Mouse (Mus musculus) heart, embryonic 16.5 days (tissue): ENCODE results near the gene Basp1. TPM values are rescaled to one million over a fixed set of nuclear protein-coding genes. Genes with fewer than 3 reads are reported as not detected.
"Not testable (repeated sequence)": the region's sequence is repeated elsewhere in the genome, so short reads cannot be mapped to it uniquely, and the experiment has no call there.

Experiments used
- ATAC-seq: fragments of 200-750 bp; cut with Nextera tagmentation; replicated peaks from 2 replicates; pipeline ENCODE4 v1.8.0; 2017; ENCODE audit warnings: moderate number of reproducible peaks; ENCODE audit not compliant: insufficient read depth, low FRiP score; ENCODE audit errors: extremely low read depth
- H3K27ac ChIP-seq: fragments of 300-500 bp; sonication (generic); 2 replicates; pipeline ENCODE4 v1.5.1; 2014; ENCODE audit warnings: mild to moderate bottlenecking, low read length, control low read depth, moderate library complexity
- H3K27me3 ChIP-seq: fragments of 300-500 bp; sonication (generic); 2 replicates; pipeline ENCODE4 v1.6.1; 2014; ENCODE audit warnings: low read length, mixed read lengths; ENCODE audit not compliant: control insufficient read depth, insufficient read depth
- H3K36me3 ChIP-seq: fragments of 300-500 bp; sonication (generic); 2 replicates; pipeline ENCODE4 v1.6.1; 2014; ENCODE audit not compliant: control insufficient read depth, insufficient read depth
- H3K4me1 ChIP-seq: fragments of 300-500 bp; sonication (generic); 2 replicates; pipeline ENCODE4 v1.6.1; 2014; ENCODE audit warnings: low read length, mixed read lengths; ENCODE audit not compliant: control insufficient read depth, insufficient read depth
- H3K4me2 ChIP-seq: fragments of 300-500 bp; sonication (generic); 2 replicates; pipeline ENCODE4 v1.6.1; 2014; ENCODE audit warnings: low read depth, mild to moderate bottlenecking, control low read depth, low read length
- H3K4me3 ChIP-seq: fragments of 300-500 bp; sonication (generic); 2 replicates; pipeline ENCODE4 v1.5.1; 2014; ENCODE audit warnings: mild to moderate bottlenecking, control low read depth, low read length
- H3K9ac ChIP-seq: fragments of 300-500 bp; sonication (generic); 2 replicates; pipeline ENCODE4 v1.6.1; 2014; ENCODE audit warnings: low read length, control low read depth
- H3K9me3 ChIP-seq: fragments of 300-500 bp; sonication (generic); replicated peaks from 2 replicates; pipeline ENCODE4 v1.6.1; 2016; ENCODE audit warnings: low read length; ENCODE audit not compliant: control insufficient read depth
- WGBS: fragments of 180-500 bp; shearing (Covaris S2); extraction: QIAGEN DNeasy Blood & Tissue Kit; methylation state at CpG from one replicate; pipeline ENCODE4 v1.1.7; 2014; 5-methylcytosine and 5-hydroxymethylcytosine counted together
- polyA plus RNA-seq: library from polyadenylated mRNA; unstranded; fragments of >200 nt; fragmentation: Nextera tagmentation; extraction: Ambion mirVana; gene quantifications from 2 replicates; pipeline ENCODE4 v1.2.1, GENCODE M21; 2015

The Basp1 gene
- 3.1 and 4.0 TPM in 2 replicates for polyA plus RNA-seq

DNA sequence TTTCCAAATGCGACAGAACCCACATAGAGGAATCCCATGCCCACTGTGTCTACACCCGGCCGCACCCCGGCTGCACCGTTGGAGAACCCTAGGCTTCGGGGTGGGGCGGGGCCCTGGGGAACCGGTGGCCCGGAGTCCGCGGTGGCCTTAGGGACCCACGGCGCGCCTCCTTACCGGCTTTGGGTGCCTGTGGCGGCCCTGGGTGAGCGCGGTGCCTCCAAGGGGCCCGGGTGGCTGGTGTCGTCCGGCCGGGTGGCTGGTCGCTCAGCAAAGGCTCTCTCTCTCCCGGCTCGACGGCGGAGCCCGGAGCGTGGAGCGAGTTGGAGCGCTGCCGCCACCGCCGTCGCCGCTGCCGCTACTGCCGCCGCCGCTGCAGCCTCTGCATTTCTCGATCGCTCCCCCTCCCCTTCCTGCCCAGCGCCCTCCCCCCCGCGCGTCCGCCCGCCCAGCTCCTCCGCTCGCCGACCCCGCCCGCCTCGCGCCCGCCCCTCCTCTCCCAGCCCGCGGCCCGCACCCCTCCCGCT is at the start of gene Basp1:
Gene Basp1, minus strand, starts transcription at position 387 of the 524 bp plus-strand sequence.
- peak within 1 kb of the TSS; percentile 91 for H3K4me2 ChIP-seq
- no peaks in the 10 kb centered on the region for H3K36me3 ChIP-seq
- peak within 1 kb of the TSS; percentile 59 for H3K4me3 ChIP-seq
- WGBS, result under 1% methylated on average over 37 of the region's 60 CpGs
- H3K9ac ChIP-seq, result peak within 1 kb of the TSS; percentile 68
- peaks cover 7% of the 10 kb centered on the region for H3K4me1 ChIP-seq
- peak within 1 kb of the TSS; percentile 31; the same call in 1 of the 2 replicates for H3K27ac ChIP-seq
- peak; percentile 35; the same call in 1 of the 2 replicates for ATAC-seq
- H3K27me3 ChIP-seq, result no peaks in the 10 kb centered on the region
- no peaks in the 10 kb centered on the region for H3K9me3 ChIP-seq

DNA sequence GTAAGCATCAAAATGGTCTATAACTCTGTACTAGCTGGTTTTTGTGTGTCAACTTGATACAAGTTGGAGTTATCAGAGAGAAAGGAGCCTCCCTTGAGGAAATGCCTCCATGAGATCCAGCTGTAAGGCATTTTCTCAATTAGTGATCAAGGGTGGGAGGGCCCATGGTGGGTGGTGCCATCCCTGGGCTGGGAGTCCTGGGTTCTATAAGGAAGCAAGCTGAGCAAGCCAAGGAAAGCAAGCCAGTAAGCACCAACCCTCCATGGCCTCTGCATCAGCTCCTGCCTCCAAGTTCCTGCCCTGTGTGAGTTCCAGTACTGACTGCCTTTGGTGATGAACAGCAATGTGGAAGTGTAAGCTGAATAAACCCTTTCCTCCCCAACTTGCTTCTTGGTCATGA is 49.5 kb upstream of the Basp1 start:
- not testable (repeated sequence) for H3K36me3 ChIP-seq, ATAC-seq, H3K27ac ChIP-seq, H3K9me3 ChIP-seq, H3K27me3 ChIP-seq, H3K4me1 ChIP-seq, H3K4me2 ChIP-seq, H3K9ac ChIP-seq, H3K4me3 ChIP-seq

DNA sequence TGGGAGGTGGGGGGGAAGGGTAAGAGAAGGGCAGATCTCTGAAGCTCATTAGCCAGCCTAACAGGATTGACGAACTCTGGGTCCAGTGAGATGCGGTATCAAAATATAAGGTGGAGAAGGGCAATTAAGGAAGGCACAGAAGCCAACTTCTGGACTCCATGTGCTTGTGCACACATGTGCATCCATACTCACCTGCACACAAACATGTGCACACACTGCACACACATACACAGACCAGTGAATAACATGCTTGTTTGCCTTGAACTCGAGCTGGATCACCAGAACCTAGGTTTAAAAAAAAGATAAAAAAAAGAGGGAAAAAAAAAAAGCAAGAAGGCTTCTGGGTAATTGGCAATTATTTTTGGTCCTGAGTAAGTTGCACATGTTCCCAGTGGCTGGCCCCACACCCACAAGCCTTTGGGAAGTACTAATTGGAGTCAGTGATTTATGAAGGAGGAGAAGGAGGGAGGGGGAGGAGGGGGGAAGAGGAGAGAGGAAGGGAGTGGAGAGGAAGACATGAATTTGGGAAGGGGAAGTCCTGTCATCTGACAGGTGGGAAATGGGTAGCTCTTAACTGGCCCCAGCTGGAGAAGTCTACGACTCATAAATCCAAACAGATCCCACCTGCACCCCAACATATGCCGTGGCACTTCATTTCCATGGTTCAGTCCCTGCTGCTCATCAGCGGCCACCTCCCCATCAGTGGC is 48.6 kb upstream of the Basp1 start:
- H3K4me1 ChIP-seq, result peaks cover 6% of the 10 kb centered on the region
- H3K9me3 ChIP-seq, result no peaks in the 10 kb centered on the region
- H3K36me3 ChIP-seq, result no peaks in the 10 kb centered on the region
- no peak overlapping the region for H3K4me3 ChIP-seq
- no peaks in the 10 kb centered on the region for H3K27me3 ChIP-seq
- no peak overlapping the region for H3K27ac ChIP-seq
- H3K9ac ChIP-seq, result no peak overlapping the region
- H3K4me2 ChIP-seq, result no peak overlapping the region
- ATAC-seq, result no peak
- 78% methylated on average over 6 of the region's 6 CpGs for WGBS

- no peaks in the 10 kb centered on the region for H3K27me3 ChIP-seq
- no peaks in the 10 kb centered on the region for H3K9me3 ChIP-seq
- peak overlapping the region; percentile 39; the same call in 1 of the 2 replicates for H3K27ac ChIP-seq
- no peak overlapping the region for H3K4me3 ChIP-seq
- WGBS, result 25% methylated on average over 7 of the region's 7 CpGs
- ATAC-seq, result no peak; the same call in 1 of the 2 replicates
- no peak overlapping the region for H3K4me2 ChIP-seq
- no peaks in the 10 kb centered on the region for H3K36me3 ChIP-seq
- peaks cover 6% of the 10 kb centered on the region for H3K4me1 ChIP-seq
- H3K9ac ChIP-seq, result no peak overlapping the region
Observed at GRCm38 (mm10) chr15:25459901-25460300, 46.3 kb upstream of the Basp1 start.

DNA sequence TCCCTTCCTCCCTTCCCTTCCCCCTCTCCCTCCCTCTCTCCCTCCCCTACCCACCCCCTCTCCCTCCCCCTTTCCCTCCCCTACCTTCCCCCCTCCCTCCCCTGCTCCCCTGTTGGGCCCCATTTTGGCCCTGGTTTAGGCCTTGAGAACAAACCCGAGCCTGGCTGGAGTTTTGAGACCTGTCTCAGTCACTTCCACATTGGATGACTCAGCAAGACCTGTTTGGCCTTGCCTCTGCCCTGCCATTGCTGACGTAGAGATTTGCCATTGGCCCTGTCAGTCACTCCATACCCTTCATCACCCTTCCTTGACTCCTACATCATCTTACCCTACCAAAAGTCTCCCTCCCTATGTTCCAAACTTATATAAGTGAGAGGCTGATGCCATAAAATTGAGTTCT is 43.9 kb upstream of the Basp1 start:
- H3K4me2 ChIP-seq, result no peak overlapping the region

DNA sequence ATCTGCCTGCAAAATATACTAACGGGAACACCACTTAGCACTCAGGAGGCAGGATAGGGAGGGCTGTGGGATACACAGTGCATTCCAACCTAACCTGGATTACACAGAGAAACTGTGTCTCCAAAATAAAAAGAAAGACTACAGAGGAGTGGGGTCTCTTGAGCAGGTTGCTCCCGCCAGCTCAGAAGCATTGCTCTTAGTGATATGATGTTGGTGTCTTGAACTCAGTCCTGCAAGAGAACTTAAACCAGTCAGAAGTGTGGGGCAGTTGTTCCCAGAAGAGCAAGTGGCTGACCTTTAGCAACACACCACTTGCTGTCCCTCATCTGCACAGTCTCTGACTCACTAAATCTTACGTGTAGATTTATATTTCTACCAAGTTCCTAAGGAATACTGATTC is 40.0 kb upstream of the Basp1 start:
- Histone ChIP-seq H3K27ac (no peak overlapping the region), H3K4me1 (no peaks in the 10 kb centered on the region), H3K9me3 (no peaks in the 10 kb centered on the region), H3K4me3 (no peak overlapping the region), H3K4me2 (no peak overlapping the region), H3K27me3 (no peaks in the 10 kb centered on the region), H3K36me3 (no peaks in the 10 kb centered on the region), H3K9ac (no peak overlapping the region)
- WGBS, result 84% methylated on average over 3 of the region's 3 CpGs
- ATAC-seq, result no peak

More for the DNA sequence above, 43.9 kb upstream of the Basp1 start:
- no peak for ATAC-seq
- Histone ChIP-seq H3K9me3 (no peaks in the 10 kb centered on the region), H3K4me3 (no peak overlapping the region), H3K27ac (no peak overlapping the region), H3K27me3 (no peaks in the 10 kb centered on the region), H3K4me1 (peaks cover 6% of the 10 kb centered on the region), H3K36me3 (no peaks in the 10 kb centered on the region), H3K9ac (no peak overlapping the region)
- WGBS, result 61% methylated on average over 2 of the region's 2 CpGs

GRCm38 (mm10) chr15:25449348-25449747 is 35.8 kb upstream of the Basp1 start:
- Histone ChIP-seq H3K9ac (no peak overlapping the region), H3K4me2 (no peak overlapping the region), H3K27ac (no peak overlapping the region), H3K4me1 (peaks cover 7% of the 10 kb centered on the region; the same call in 1 of the 2 replicates), H3K27me3 (peaks cover 7% of the 10 kb centered on the region; the same call in 1 of the 2 replicates), H3K36me3 (no peaks in the 10 kb centered on the region), H3K4me3 (no peak overlapping the region), H3K9me3 (no peaks in the 10 kb centered on the region)
- ATAC-seq, result no peak
- WGBS, result 23% methylated on average over 1 of the region's 1 CpGs

DNA sequence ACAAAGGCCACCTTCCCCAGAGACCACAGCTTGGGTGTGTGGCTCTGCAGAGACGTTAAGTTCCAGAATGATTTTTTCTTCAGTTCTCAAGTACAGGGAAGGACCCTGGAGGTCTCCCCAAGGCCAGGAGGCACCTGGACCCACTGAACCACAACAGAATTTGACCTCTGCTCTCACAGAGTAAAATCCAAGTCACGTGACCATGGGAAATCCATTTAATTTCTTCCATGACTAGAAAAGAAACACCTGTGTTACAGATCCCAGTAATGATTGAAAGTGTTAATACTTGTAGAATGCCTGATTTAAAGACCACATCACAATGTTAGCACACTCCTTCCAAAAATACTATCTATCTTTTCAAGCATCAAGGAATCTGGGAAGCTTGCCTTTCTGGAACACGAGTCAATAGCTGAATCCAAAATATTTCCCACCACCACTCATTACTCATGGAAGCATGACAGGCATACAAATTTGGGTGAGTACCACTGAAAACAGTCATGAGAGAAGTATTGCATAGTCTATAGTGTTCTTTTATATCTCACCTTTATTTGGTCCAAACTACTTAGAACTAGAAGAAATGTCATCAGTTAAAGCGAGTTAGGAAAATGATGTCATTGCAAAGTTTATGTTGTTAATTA is 35.3 kb upstream of the Basp1 start:
- Histone ChIP-seq H3K4me3 (no peak overlapping the region), H3K9ac (no peak overlapping the region), H3K36me3 (no peaks in the 10 kb centered on the region), H3K4me1 (peaks cover 7% of the 10 kb centered on the region; the same call in 1 of the 2 replicates), H3K27me3 (peaks cover 7% of the 10 kb centered on the region; the same call in 1 of the 2 replicates), H3K4me2 (no peak overlapping the region), H3K9me3 (no peaks in the 10 kb centered on the region), H3K27ac (no peak overlapping the region)
- ATAC-seq, result no peak
- 68% methylated on average over 4 of the region's 4 CpGs for WGBS

DNA sequence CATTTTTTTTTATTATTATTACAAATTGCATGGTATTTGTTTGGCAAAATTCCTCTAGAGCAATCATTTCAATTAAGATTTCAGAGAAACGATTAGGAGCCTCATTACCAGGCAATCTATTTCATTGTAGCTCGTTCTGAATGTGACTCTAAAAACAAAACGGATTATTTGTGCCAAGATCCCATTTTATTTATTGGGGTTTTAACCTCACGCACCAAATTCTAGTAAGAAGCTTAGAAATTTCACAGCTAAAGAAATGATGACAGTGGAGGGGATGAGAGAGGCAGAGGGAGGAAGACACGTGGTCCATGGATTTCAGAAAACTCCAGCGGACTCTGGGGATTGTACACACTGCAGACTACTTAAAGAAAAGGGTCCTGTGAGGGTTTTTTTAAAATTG is 33.6 kb upstream of the Basp1 start:
- Histone ChIP-seq H3K36me3 (no peaks in the 10 kb centered on the region), H3K4me1 (peaks cover 7% of the 10 kb centered on the region; the same call in 1 of the 2 replicates), H3K9me3 (no peaks in the 10 kb centered on the region), H3K9ac (no peak overlapping the region), H3K27ac (no peak overlapping the region), H3K27me3 (peaks cover 7% of the 10 kb centered on the region; the same call in 1 of the 2 replicates), H3K4me3 (no peak overlapping the region), H3K4me2 (no peak overlapping the region)
- 85% methylated on average over 6 of the region's 6 CpGs for WGBS
- ATAC-seq, result no peak
